Mouse (Mus musculus) testis, adult 2 months (tissue): ENCODE measurements at regions not wholly inside any gene's neighbourhood (a gene's known extent, or its start where the extent isn't known, plus 50 kb on each side); places are given as distances from the start of the nearest gene placed in this dataset.

Experiments
- H3K27ac ChIP-seq: fragments of 200-500 bp; 2 replicates; pipeline ENCODE4 v1.5.1; 2012; ENCODE audit warnings: low read depth, low read length; ENCODE audit not compliant: control insufficient read depth, insufficient read depth
- H3K27me3 ChIP-seq: fragments of 200-500 bp; 2 replicates; pipeline ENCODE4 v1.6.1; 2012; ENCODE audit warnings: mild to moderate bottlenecking, low read length, moderate library complexity; ENCODE audit not compliant: control insufficient read depth, insufficient read depth
- H3K36me3 ChIP-seq: fragments of 200-500 bp; 2 replicates; pipeline ENCODE4 v1.6.1; 2012; ENCODE audit warnings: mild to moderate bottlenecking, low read length; ENCODE audit not compliant: control insufficient read depth, insufficient read depth
- H3K4me1 ChIP-seq: fragments of 200-500 bp; 2 replicates; pipeline ENCODE4 v1.6.1; 2012; ENCODE audit warnings: low read length; ENCODE audit not compliant: control insufficient read depth, insufficient read depth
- H3K4me3 ChIP-seq: fragments of 200-500 bp; 2 replicates; pipeline ENCODE4 v1.5.1; 2012; ENCODE audit warnings: low read depth, mild to moderate bottlenecking, low read length, moderate library complexity, mixed read lengths; ENCODE audit not compliant: control insufficient read depth
- CTCF ChIP-seq: fragments of 200-500 bp; IDR thresholded peaks from 2 replicates; pipeline ENCODE4 v1.5.1; 2012; ENCODE audit warnings: low read depth, mild to moderate bottlenecking, inconsistent platforms, low read length, moderate library complexity; ENCODE audit not compliant: control insufficient read depth, insufficient read depth, insufficient replicate concordance
- POLR2A ChIP-seq: fragments of 200-500 bp; IDR thresholded peaks from 2 replicates; pipeline ENCODE4 v1.6.1; 2012; ENCODE audit warnings: low read depth, mild to moderate bottlenecking, inconsistent platforms, low read length, moderate library complexity; ENCODE audit not compliant: control insufficient read depth

- H3K27ac ChIP-seq = no peak overlapping the region
- no peaks in the 10 kb centered on the region for H3K36me3 ChIP-seq
- no peaks in the 10 kb centered on the region for H3K27me3 ChIP-seq
- no peak overlapping the region for H3K4me3 ChIP-seq
- TF ChIP-seq POLR2A (no peak), CTCF (no peak)
- no peaks in the 10 kb centered on the region for H3K4me1 ChIP-seq
Observed at GRCm38 (mm10) chr11:64204305-64204704, 125.0 kb upstream of the Cox10 start.

DNA sequence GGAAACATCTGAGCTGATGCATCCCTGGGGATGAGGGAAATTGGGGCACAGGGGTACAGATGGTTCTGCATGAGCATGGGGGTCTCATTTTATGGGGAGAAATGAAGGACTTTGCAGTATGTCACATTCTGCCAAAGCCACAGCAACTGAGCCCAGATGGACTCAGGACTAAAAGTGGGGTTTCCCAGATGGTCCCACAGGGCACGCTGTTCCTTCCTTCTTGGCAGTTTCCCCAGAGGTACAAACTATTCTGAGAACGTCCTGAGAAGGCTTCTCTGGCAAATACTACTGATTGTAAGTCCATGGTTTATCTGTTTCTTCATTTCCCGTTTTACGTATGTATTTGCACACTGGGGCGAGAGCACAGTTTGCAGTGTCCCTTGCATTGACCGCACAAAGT lies 121.6 kb upstream of the Cox10 start:
- no peak overlapping the region for H3K27ac ChIP-seq
- no peaks in the 10 kb centered on the region for H3K4me1 ChIP-seq
- no peak overlapping the region for H3K4me3 ChIP-seq
- no peaks in the 10 kb centered on the region for H3K36me3 ChIP-seq
- TF ChIP-seq POLR2A (no peak), CTCF (no peak)
- H3K27me3 ChIP-seq = no peaks in the 10 kb centered on the region

GRCm38 (mm10) chr11:64195272-64195671 lies 116.0 kb upstream of the Cox10 start:
- Histone ChIP-seq H3K27ac (no peak overlapping the region), H3K4me3 (no peak overlapping the region), H3K36me3 (no peaks in the 10 kb centered on the region), H3K27me3 (no peaks in the 10 kb centered on the region), H3K4me1 (no peaks in the 10 kb centered on the region)
- TF ChIP-seq CTCF (no peak), POLR2A (no peak)

DNA sequence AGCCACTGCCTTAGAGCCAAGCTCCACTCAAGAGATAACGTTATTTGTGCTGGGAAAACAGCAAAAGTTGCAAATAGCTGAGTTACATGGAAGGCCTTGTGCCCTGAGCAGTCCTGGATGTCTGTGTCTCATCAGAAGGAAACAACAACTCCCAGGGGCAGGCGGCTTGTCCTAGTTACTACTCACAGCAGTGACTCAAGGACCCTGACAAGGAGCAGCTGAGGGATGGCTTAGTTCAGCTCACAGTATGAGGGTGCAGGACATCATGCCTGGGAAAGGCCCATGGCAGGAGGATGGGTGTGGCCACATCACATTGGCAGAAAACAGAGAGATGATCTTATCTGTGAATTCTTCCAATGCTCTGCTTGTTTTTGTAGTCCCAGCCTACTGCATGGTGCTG lies 109.4 kb upstream of the Cox10 start:
- Histone ChIP-seq H3K36me3 (no peaks in the 10 kb centered on the region), H3K27ac (no peak overlapping the region), H3K27me3 (no peaks in the 10 kb centered on the region), H3K4me3 (no peak overlapping the region), H3K4me1 (no peaks in the 10 kb centered on the region)
- TF ChIP-seq CTCF (no peak), POLR2A (no peak)

DNA sequence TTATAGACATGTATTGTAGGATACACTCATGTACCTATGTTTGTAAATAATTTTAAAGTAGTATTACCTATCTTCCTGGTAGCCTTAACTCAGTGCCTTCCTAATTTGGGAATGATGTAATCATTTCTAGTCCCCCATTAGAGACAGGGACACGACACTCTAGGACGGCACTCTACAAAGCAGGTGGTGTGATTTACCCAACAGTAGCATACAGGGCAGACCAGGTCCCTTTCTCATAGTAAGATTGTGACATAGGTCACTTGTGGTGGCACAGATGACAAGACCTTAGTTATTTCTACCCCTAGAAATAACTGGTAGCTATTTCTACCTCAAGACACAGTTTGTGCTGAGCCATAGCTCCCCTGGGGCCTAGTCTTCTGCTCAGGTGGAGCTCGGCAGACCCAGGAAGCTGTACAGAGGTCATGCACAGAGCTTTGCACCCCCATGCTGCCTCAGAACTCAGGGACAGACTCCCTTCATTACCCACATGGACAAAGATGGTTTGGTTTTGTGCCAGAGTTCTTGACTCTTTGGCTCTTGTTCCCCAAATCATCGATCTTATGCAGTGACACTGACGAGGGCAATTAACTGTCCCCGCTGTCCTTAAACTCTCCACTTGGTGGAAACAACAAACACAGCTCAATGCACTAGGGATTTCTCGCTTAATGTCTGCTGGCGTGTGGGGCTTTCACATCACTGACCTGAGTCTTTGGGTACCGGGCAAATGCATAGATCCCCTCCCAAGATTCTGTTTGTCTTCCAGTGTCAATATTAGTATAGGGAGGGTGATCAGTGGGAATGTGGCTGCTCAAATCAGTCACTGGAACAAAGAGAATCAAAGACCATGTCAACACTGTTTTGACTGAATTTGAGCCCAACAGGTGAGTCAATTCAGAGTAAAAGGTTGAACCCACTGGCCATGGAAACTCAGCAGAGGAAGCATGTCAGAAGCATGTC lies 108.5 kb upstream of the Cox10 start:
- no peaks in the 10 kb centered on the region for H3K27me3 ChIP-seq
- TF ChIP-seq POLR2A (no peak), CTCF (no peak)
- H3K4me3 ChIP-seq = no peak overlapping the region
- no peaks in the 10 kb centered on the region for H3K4me1 ChIP-seq
- no peak overlapping the region for H3K27ac ChIP-seq
- H3K36me3 ChIP-seq = no peaks in the 10 kb centered on the region

GRCm38 (mm10) chr11:64187007-64187406 lies 107.7 kb upstream of the Cox10 start:
- H3K36me3 ChIP-seq = no peaks in the 10 kb centered on the region
- H3K4me1 ChIP-seq = no peaks in the 10 kb centered on the region
- TF ChIP-seq CTCF (no peak), POLR2A (no peak)
- no peaks in the 10 kb centered on the region for H3K27me3 ChIP-seq
- H3K27ac ChIP-seq = no peak overlapping the region
- H3K4me3 ChIP-seq = no peak overlapping the region

DNA sequence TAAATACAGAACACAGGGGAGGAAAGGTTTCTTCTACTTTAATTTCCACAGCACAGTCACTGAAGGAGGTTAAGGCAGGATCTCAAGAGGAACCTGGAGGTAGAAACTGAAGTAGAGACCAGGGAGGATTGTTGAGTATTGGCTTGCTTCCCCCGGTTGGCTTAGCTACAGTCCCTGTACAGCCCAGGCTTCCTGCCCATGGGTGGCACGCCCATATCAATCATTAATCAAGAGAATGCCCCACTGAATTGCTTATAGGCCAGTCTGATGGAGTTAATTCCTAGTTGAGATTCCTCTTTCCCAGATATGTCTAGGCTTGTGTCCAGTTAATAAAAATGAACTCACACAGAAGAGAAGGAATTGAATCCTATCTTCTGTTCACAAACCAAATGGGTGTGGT lies 107.3 kb upstream of the Cox10 start:
- H3K4me1 ChIP-seq = no peaks in the 10 kb centered on the region
- no peak for TF ChIP-seq POLR2A
- no peak for TF ChIP-seq CTCF
- no peak overlapping the region for H3K27ac ChIP-seq
- H3K27me3 ChIP-seq = no peaks in the 10 kb centered on the region
- no peak overlapping the region for H3K4me3 ChIP-seq
- H3K36me3 ChIP-seq = no peaks in the 10 kb centered on the region
